Mouse (Mus musculus): Measurements from ENCODE around the gene Sp2.

Sp2 gene

GRCm38 (mm10) chr11:96982859-96983258, at the start of gene Sp2:
TSS of gene Sp2 (minus strand) at chr11:96982959.
- no peak for DNase-seq (ENCODE audit: low spot score in 2 of 2)

- DNase-seq (ENCODE audit: low spot score in 2 of 2): no peak
These were observed 49.7 kb upstream of the Sp2 start for GRCm38 (mm10) chr11:97032499-97032898.

GRCm38 (mm10) chr11:97031977-97032376, 49.2 kb upstream of the Sp2 start:
- DNase-seq (ENCODE audit: low spot score in 2 of 2): no peak

GRCm38 (mm10) chr11:97030426-97030825, 47.7 kb upstream of the Sp2 start:
- DNase-seq (ENCODE audit: low spot score in 2 of 2): no peak

GRCm38 (mm10) chr11:97029686-97030417, 47.1 kb upstream of the Sp2 start, which contains the start of gene Scrn2:
TSS of gene Scrn2 (plus strand) at chr11:97029938.
- peak; percentile 59 to 80 for DNase-seq (ENCODE audit: low spot score in 2 of 2)

- peak; percentile 89 to 95 for DNase-seq (ENCODE audit: low spot score in 2 of 2)
These were observed 43.1 kb upstream of the Sp2 start for GRCm38 (mm10) chr11:97025721-97026344.

- DNase-seq (ENCODE audit: low spot score in 2 of 2): no peak
These were observed 42.2 kb upstream of the Sp2 start for GRCm38 (mm10) chr11:97024977-97025376.

- peak; percentile 87 to 90 for DNase-seq (ENCODE audit: low spot score in 2 of 2)
These were observed 39.2 kb upstream of the Sp2 start for GRCm38 (mm10) chr11:97021873-97022484.

- DNase-seq (ENCODE audit: low spot score in 2 of 2): no peak
These were observed 38.5 kb upstream of the Sp2 start for GRCm38 (mm10) chr11:97021121-97021765.

GRCm38 (mm10) chr11:97019345-97019708, 36.6 kb upstream of the Sp2 start:
- no peak for DNase-seq (ENCODE audit: low spot score in 2 of 2)

- DNase-seq (ENCODE audit: low spot score in 2 of 2): peak in 1 of 2 experiments; percentile 39
These were observed 36.0 kb upstream of the Sp2 start for GRCm38 (mm10) chr11:97018583-97019344.

GRCm38 (mm10) chr11:97017696-97018582, 35.2 kb upstream of the Sp2 start:
- no peak for DNase-seq (ENCODE audit: low spot score in 2 of 2)

GRCm38 (mm10) chr11:97013121-97013670, 30.4 kb upstream of the Sp2 start, which contains the start of gene Sp6:
TSS of gene Sp6 (plus strand) at chr11:97013394.
- DNase-seq (ENCODE audit: low spot score in 2 of 2): no peak

- DNase-seq (ENCODE audit: low spot score in 2 of 2): no peak
These were observed 26.5 kb upstream of the Sp2 start for GRCm38 (mm10) chr11:97009198-97009790.

- no peak for DNase-seq (ENCODE audit: low spot score in 2 of 2)
These were observed 24.5 kb upstream of the Sp2 start for GRCm38 (mm10) chr11:97007093-97007794.

- no peak for DNase-seq (ENCODE audit: low spot score in 2 of 2)
These were observed 20.4 kb upstream of the Sp2 start for GRCm38 (mm10) chr11:97003170-97003569.

- no peak for DNase-seq (ENCODE audit: low spot score in 2 of 2)
These were observed 14.7 kb upstream of the Sp2 start for GRCm38 (mm10) chr11:96997380-96997956.

GRCm38 (mm10) chr11:96996773-96997379, 14.1 kb upstream of the Sp2 start:
- no peak for DNase-seq (ENCODE audit: low spot score in 2 of 2)

Measured in thymus, postnatal 10 days (tissue).